Mouse (Mus musculus) heart, postnatal 0 days (tissue): ENCODE measurements around the gene Arhgap25. TPM values are rescaled to one million over a fixed set of nuclear protein-coding genes. Genes with fewer than 3 reads are reported as not detected.

Experiments used
- ATAC-seq: fragments of 200-750 bp; cut with Nextera tagmentation; 2 replicates; pipeline ENCODE4 v1.8.0; 2017; ENCODE audit warnings: low read depth, moderate number of reproducible peaks, moderate library complexity; ENCODE audit not compliant: insufficient read depth
- DNase-seq: peaks from one replicate; pipeline ENCODE4 v3.0.0-alpha.2; 2016; ENCODE audit warnings: low spot score
- H3K27ac ChIP-seq: fragments of 300-500 bp; sonication (generic); 2 replicates; pipeline ENCODE4 v1.5.1; 2014; ENCODE audit warnings: low read depth, mild to moderate bottlenecking
- H3K27me3 ChIP-seq: fragments of 300-500 bp; sonication (generic); 2 replicates; pipeline ENCODE4 v1.6.1; 2014; ENCODE audit warnings: low read length, mixed read lengths; ENCODE audit not compliant: control insufficient read depth, insufficient read depth
- H3K36me3 ChIP-seq: fragments of 300-500 bp; sonication (generic); replicated peaks from 2 replicates; pipeline ENCODE4 v1.6.1; 2014; ENCODE audit warnings: low read length, mixed read lengths; ENCODE audit not compliant: control insufficient read depth, insufficient read depth
- H3K4me1 ChIP-seq: fragments of 300-500 bp; sonication (generic); 2 replicates; pipeline ENCODE4 v1.6.1; 2014; ENCODE audit warnings: antibody characterized with exemption; ENCODE audit not compliant: control insufficient read depth, insufficient read depth
- H3K4me2 ChIP-seq: fragments of 300-500 bp; sonication (generic); 2 replicates; pipeline ENCODE4 v1.6.1; 2014; ENCODE audit warnings: low read depth, mild to moderate bottlenecking, low read length, moderate library complexity
- H3K4me3 ChIP-seq: fragments of 300-500 bp; sonication (generic); 2 replicates; pipeline ENCODE4 v1.5.1; 2014; ENCODE audit warnings: low read depth, low read length
- H3K9ac ChIP-seq: fragments of 300-500 bp; sonication (generic); replicated peaks from 2 replicates; pipeline ENCODE4 v1.6.1; 2014; ENCODE audit warnings: low read depth, low read length, mixed read lengths
- H3K9me3 ChIP-seq: fragments of 300-500 bp; sonication (generic); replicated peaks from 2 replicates; pipeline ENCODE4 v1.6.1; 2016; ENCODE audit warnings: low read length; ENCODE audit not compliant: control insufficient read depth
- CTCF ChIP-seq: IDR thresholded peaks from 2 replicates; pipeline ENCODE4 v1.5.1; 2016; ENCODE audit warnings: antibody characterized with exemption, control low read depth, low read depth
- EP300 ChIP-seq: IDR thresholded peaks from 2 replicates; pipeline ENCODE4 v1.6.1; 2016; ENCODE audit warnings: antibody characterized with exemption, low read depth
- WGBS: fragments of 180-500 bp; shearing (Covaris S2); extraction: QIAGEN DNeasy Blood & Tissue Kit; methylation state at CpG from one replicate; pipeline ENCODE4 v1.1.7; 2014; 5-methylcytosine and 5-hydroxymethylcytosine counted together
- polyA plus RNA-seq: library from polyadenylated mRNA; unstranded; fragments of >200 nt; fragmentation: Nextera tagmentation; extraction: Ambion mirVana; gene quantifications from 2 replicates; pipeline ENCODE4 v1.2.1, GENCODE M21; 2015
- total RNA-seq: library from RNA; depleted of rRNA; stranded (reverse); fragments of >200 nt; gene quantifications from 2 replicates; pipeline ENCODE4 v1.2.3, GENCODE M21; 2014; ENCODE audit warnings: low replicate concordance

Gene Arhgap25
- total and polyA plus RNA-seq, 2 experiments from 2014 or later: 1.6 to 3.2 TPM

GRCm38 (mm10) chr6:87534855-87535575, 2.0 kb upstream of the Arhgap25 start:
- H3K4me1 ChIP-seq: no peaks in the 10 kb centered on the region
- ATAC-seq: no peak
- H3K27ac ChIP-seq: no peak overlapping the region
- no peaks in the 10 kb centered on the region for H3K36me3 ChIP-seq
- TF ChIP-seq CTCF (no peak), EP300 (no peak)
- no peak overlapping the region for H3K4me3 ChIP-seq
- no peak overlapping the region for H3K9ac ChIP-seq
- no peak overlapping the region for H3K4me2 ChIP-seq
- 58% methylated on average over 9 of the region's 9 CpGs for WGBS
- DNase-seq: no peak
- no peaks in the 10 kb centered on the region for H3K27me3 ChIP-seq
- H3K9me3 ChIP-seq: no peaks in the 10 kb centered on the region

GRCm38 (mm10) chr6:87531456-87532015, 1.5 kb downstream of the Arhgap25 start:
- Histone ChIP-seq H3K4me1 (no peaks in the 10 kb centered on the region), H3K4me3 (no peak overlapping the region; the same call in 1 of the 2 replicates), H3K9ac (no peak overlapping the region), H3K36me3 (no peaks in the 10 kb centered on the region), H3K4me2 (peak overlapping the region; percentile 28; the same call in 1 of the 2 replicates), H3K27ac (no peak overlapping the region), H3K27me3 (0 out of 2 replicates have a peak, but pooled peaks cover 10% of the 10 kb centered on the region), H3K9me3 (no peaks in the 10 kb centered on the region)
- 74% methylated on average over 2 of the region's 2 CpGs for WGBS
- TF ChIP-seq CTCF (no peak), EP300 (no peak)
- ATAC-seq (no peak), DNase-seq (no peak)

- Histone ChIP-seq H3K9me3 (no peaks in the 10 kb centered on the region), H3K36me3 (no peaks in the 10 kb centered on the region), H3K9ac (no peak overlapping the region), H3K27ac (no peak overlapping the region), H3K4me3 (no peak overlapping the region), H3K4me1 (no peaks in the 10 kb centered on the region), H3K4me2 (no peak overlapping the region), H3K27me3 (0 out of 2 replicates have a peak, but pooled peaks cover 10% of the 10 kb centered on the region)
- DNase-seq (no peak), ATAC-seq (no peak)
- 63% methylated on average over 2 of the region's 2 CpGs for WGBS
- TF ChIP-seq EP300: no peak
- TF ChIP-seq CTCF: no peak
Observed at GRCm38 (mm10) chr6:87530386-87530785, 2.7 kb downstream of the Arhgap25 start.

GRCm38 (mm10) chr6:87527846-87528557, 5.1 kb downstream of the Arhgap25 start:
- 56% methylated on average over 6 of the region's 6 CpGs for WGBS
- no peak overlapping the region for H3K4me3 ChIP-seq
- no peak overlapping the region for H3K27ac ChIP-seq
- TF ChIP-seq EP300: no peak
- TF ChIP-seq CTCF: no peak
- no peak for ATAC-seq
- H3K9me3 ChIP-seq: no peaks in the 10 kb centered on the region
- no peak for DNase-seq
- no peaks in the 10 kb centered on the region for H3K4me1 ChIP-seq
- no peak overlapping the region for H3K9ac ChIP-seq
- H3K36me3 ChIP-seq: no peaks in the 10 kb centered on the region
- 0 out of 2 replicates have a peak, but pooled peaks cover 10% of the 10 kb centered on the region for H3K27me3 ChIP-seq
- H3K4me2 ChIP-seq: no peak overlapping the region

GRCm38 (mm10) chr6:87527366-87527765, 5.7 kb downstream of the Arhgap25 start:
- 54% methylated on average over 4 of the region's 4 CpGs for whole genome bisulfite sequencing
- Histone ChIP-seq H3K36me3 (no peaks in the 10 kb centered on the region), H3K27ac (no peak overlapping the region), H3K9ac (no peak overlapping the region), H3K9me3 (no peaks in the 10 kb centered on the region), H3K4me2 (no peak overlapping the region), H3K27me3 (0 out of 2 replicates have a peak, but pooled peaks cover 10% of the 10 kb centered on the region), H3K4me1 (no peaks in the 10 kb centered on the region), H3K4me3 (no peak overlapping the region)
- TF ChIP-seq EP300: no peak
- TF ChIP-seq CTCF: no peak
- ATAC-seq: no peak
- no peak for DNase-seq
